Mouse (Mus musculus) gastrocnemius, adult 2 months (tissue): Measurements from ENCODE around the gene AC109138.7. TPM values are rescaled to one million over a fixed set of nuclear protein-coding genes. Genes with fewer than 3 reads are reported as not detected.

ENCODE experiments used
- DNase-seq: peaks from one replicate; pipeline ENCODE4 v3.0.0; 2022
- H3K27ac ChIP-seq: fragments of 200-600 bp; 2 replicates; pipeline ENCODE4 v1.8.1; 2022; ENCODE audit warnings: mild to moderate bottlenecking
- H3K4me3 ChIP-seq: fragments of 200-600 bp; 2 replicates; pipeline ENCODE4 v1.8.1; 2022; ENCODE audit warnings: mild to moderate bottlenecking, moderate library complexity
- CTCF ChIP-seq: fragments of 200-600 bp; IDR thresholded peaks from 2 replicates; pipeline ENCODE4 v1.8.1; 2022; ENCODE audit warnings: antibody characterized with exemption, mild to moderate bottlenecking, moderate library complexity
- intact Hi-C: fragments of 180-260 bp; cut with DNase I; formaldehyde crosslinking; loops from one replicate; pipeline ENCODE4 v1.15.1; 2025
- long read RNA-seq, 2 experiments: library from polyadenylated mRNA; stranded (forward); transcript quantifications; one replicate each; pipeline ENCODE4 v2.0.0; 2021
- total RNA-seq, 2 experiments: library from RNA; stranded (reverse); gene quantifications; 2 replicates each; pipeline ENCODE4 v1.2.3; 2021

AC109138.7 gene
- not detected for total RNA-seq
- long read RNA-seq, experiment 1 = 0 reads
- long read RNA-seq, experiment 2 = 0 reads

DNA sequence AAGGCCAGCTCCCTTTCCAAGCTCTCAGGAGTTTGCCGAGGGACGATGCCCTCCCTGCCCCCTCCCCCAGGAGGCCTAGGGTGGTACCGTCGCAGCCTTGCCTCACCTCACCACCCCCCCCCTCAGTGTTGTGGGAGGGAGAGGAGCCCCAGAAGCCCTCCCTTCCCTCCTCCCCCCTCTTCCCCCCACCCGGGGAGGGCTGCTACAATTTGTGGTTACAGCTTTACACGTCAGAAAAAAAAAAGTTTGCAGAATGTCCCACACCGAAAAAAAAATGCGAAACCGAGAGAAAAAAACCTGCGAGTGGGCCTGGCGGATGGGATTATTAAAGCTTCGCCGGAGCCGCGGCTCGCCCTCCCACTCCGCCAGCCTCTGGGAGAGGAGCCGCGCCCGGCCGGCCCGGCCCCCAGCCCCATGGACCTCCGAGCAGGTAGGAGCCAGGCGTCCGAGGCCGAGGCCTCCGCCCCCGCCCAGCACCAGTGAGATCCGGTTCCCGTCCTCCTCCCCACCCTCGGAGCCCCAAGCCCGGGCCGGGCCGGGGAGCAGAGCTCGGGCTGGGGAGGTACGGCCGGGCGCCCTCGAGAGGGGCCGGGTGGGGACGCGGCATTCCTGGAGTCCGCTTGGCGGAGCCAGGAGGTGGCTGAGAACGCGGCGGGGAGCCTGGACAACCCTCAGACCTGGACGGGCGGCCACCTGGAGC is at the start of gene AC109138.7, which contains the start of gene Clcf1:
AC109138.7 (plus strand) TSS at position 287 of the 700 bp plus-strand sequence.
Clcf1 (plus strand) TSS at position 168 of the 700 bp plus-strand sequence.
- intact Hi-C loops = no loop called here
- Histone ChIP-seq H3K4me3 (peak within 1 kb of the TSS; percentile 89), H3K27ac (peak within 1 kb of the TSS; percentile 80)
- DNase-seq = peak; percentile 62
- TF ChIP-seq CTCF = no peak

DNA sequence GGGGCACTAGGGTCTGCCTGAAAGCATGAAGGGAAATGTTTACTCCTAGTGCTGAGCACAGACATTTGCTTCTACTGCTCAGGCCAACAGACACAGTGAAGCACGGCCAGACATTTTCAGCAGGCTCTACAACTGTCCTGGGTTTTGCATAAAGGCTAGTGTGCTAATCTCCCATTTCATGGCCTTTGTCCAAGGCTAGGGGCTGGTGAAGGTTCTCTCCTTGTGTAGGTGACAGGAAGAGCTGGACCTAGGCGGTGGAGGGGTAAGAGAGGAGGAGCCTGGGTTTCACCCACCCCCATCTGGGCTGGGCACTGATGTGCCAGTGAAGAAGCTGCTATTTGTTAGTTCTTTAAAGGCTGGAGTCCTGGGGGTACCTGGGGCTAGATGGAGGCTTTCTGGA is 49.4 kb upstream of the AC109138.7 start:
- intact Hi-C loops = loop anchor here (5.0 kb wide), 1 partner anchor 37 kb away; the partner anchor contains the start of gene Aip
- no peak for DNase-seq
- no peak for TF ChIP-seq CTCF
- H3K27ac ChIP-seq = peak overlapping the region; percentile 31; the same call in 1 of the 2 replicates
- H3K4me3 ChIP-seq = no peak overlapping the region

DNA sequence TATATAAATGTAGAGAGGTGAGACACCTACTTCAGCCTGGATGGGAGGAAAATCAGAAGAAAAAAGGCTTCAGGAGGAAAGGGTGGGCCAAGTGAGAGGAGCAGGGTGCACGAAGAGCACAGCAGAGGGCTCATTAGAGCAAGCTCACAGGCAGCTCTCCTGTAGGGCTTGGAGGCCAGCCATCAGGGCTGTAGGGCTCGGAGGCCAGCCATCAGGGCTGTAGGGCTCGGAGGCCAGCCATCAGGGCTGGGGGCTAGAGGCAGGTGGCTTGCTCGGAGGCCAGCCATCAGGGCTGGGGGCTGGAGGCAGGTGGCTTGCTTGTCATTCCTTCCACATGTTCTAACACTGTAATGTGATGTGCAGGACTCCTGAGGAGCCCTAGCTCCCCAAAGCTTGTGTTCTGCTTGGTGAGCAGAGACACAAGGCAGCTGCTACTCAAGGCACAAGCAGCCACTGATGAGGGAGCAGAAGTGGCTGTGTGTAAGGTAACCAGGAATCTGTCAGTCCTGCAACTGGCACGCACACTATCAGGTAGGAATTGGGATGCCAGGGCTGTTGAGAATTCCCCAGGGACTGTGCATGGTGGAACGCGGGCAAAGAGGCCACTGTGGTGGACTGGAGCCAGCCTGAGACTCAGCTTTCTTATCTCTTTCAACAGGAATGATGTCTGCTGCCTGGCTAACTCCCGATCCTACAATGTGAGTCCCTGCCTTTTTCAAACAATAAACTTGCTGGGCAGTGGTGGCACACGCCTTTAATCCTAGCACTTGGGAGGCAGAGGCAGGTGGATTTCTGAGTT is 47.3 kb upstream of the AC109138.7 start:
- no peak overlapping the region for H3K27ac ChIP-seq
- intact Hi-C loops = no loop called here
- no peak overlapping the region for H3K4me3 ChIP-seq
- TF ChIP-seq CTCF = no peak
- DNase-seq = no peak

- H3K4me3 ChIP-seq = peak overlapping the region; percentile 79
- intact Hi-C loops = no loop called here
Measured at GRCm38 (mm10) chr19:4169378-4169784, 44.8 kb upstream of the AC109138.7 start.

DNA sequence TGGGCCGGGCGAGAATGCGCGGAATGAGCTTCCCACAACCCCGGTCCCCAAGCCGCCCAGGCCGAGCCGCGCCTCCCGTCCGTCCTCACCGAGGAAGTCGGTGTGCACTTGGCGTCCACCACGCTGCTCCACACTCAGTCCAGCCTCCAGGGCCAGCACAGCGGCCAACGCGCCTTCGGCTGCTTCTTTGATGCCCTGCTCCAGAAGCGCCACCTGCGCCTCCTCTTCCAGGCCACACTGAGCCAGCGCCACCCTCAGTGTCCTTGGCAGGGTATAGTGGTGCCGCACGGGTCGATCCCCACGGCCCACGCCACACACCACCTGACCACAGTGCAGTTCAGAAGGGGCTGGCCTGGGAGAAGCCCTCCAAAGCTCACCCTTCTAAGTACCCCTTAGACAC is 44.3 kb upstream of the AC109138.7 start:
- H3K27ac ChIP-seq = peak overlapping the region; percentile 98
- peak overlapping the region; percentile 79 for H3K4me3 ChIP-seq
- TF ChIP-seq CTCF = no peak
- intact Hi-C loops = loop anchor here (1.0 to 2.0 kb wide), 2 partner anchors 21 to 59 kb away; partner anchors contain the start of gene Tbc1d10c
- no peak for DNase-seq

More at GRCm38 (mm10) chr19:4169378-4169784, 44.8 kb upstream of the AC109138.7 start:
- DNase-seq = peak; percentile 99
- TF ChIP-seq CTCF = peak; percentile 98
- peak overlapping the region; percentile 98 for H3K27ac ChIP-seq

GRCm38 (mm10) chr19:4170723-4171392 is 43.3 kb upstream of the AC109138.7 start:
- H3K27ac ChIP-seq = peak overlapping the region; percentile 98
- TF ChIP-seq CTCF = no peak
- intact Hi-C loops = loop anchor here (1.0 to 2.0 kb wide), 2 partner anchors 20 to 58 kb away; partner anchors contain the start of gene Tbc1d10c
- peak; percentile 61 for DNase-seq
- peak overlapping the region; percentile 79 for H3K4me3 ChIP-seq

DNA sequence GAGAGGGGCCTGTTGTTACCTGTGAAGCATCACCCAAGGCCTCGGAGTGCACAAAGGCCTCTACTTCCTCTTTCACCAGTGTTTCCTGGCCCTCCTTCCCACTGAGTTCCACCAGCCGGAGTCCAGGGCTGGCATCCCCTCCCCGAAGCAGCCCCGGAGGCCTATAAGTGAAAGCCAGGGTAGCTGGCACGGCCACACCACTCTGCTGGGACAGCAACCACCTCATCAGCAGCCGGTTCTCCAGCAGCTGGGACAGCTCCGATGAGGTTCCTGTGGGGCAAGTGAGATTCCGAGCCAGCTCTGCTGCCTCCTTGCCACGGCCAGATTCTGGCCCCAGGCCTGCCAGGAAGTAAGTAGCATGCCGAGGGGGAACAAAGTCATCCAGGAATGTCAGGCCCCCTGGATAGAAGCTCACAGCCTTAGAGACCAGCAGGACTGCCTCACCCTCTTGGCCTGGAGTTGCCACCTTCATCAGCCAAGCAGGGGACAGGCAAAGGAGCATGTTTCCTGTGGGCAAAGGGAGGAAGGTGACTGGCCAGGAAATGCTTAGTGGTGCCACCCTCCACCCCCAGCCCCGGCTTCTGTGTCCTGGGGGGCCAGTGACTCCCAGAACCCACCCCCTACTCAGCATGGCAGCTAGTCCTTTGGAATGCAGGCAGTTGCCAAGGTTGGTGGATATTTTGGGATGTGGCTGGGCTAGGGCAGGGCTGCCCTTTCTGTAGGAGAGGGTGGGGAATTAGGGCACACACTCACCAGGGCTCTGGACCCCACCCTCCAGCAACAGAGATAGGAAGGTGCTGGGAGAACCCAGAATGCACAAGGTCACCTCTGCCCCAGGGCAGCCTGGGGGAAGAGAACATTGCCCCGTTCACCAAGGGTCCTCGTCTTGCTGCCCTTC is 42.5 kb upstream of the AC109138.7 start:
- H3K27ac ChIP-seq = peak overlapping the region; percentile 98
- intact Hi-C loops = loop anchor here (2.0 kb wide), 1 partner anchor 57 kb away; no protein-coding TSS in a partner anchor

GRCm38 (mm10) chr19:4172925-4173324 is 41.2 kb upstream of the AC109138.7 start:
- TF ChIP-seq CTCF = peak; percentile 26; the same call in 1 of the 2 replicates
- Histone ChIP-seq H3K4me3 (peak overlapping the region; percentile 34), H3K27ac (peak overlapping the region; percentile 98)
- intact Hi-C loops = no loop called here
- DNase-seq = peak; percentile 51

More for the DNA sequence above, 42.5 kb upstream of the AC109138.7 start:
- no peak for TF ChIP-seq CTCF
- peak; percentile 84 for DNase-seq
- H3K4me3 ChIP-seq = peak overlapping the region; percentile 79

DNA sequence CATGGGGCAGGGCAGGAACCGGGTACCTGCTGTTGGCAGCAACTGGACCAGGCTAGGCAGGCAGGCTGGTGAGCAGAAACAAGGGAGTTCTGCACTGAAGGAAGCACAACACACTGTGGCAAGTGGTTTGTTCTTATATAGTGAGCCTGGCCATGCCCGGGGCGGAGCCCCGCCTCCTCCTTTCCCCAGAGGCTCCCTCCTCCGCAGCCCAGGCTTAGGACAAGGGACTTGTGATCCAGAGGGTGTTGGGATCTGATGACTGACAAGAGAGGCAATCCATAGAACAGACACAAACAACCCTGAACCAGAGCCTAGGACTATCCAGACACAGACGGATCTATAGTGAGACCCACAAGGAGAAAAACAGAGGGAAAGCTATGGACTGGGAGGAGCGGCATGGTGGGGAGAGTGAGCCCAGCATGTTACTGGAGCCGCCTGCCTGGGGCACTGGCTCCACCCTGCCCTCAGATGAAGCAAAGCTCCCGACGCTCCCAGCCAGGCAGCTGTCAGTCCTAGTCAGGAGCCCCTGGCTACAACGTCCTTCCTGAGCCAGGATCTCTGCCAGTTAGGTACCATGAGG is 38.7 kb upstream of the AC109138.7 start, which contains the start of gene Carns1:
Carns1 (minus strand) TSS at position 112 of the 580 bp plus-strand sequence.
- peak within 1 kb of the TSS; percentile 98 for H3K27ac ChIP-seq
- H3K4me3 ChIP-seq = peak within 1 kb of the TSS; percentile 74
- DNase-seq = peak; percentile 82
- intact Hi-C loops = no loop called here
- TF ChIP-seq CTCF = no peak

- H3K27ac ChIP-seq = peak overlapping the region; percentile 24; the same call in 1 of the 2 replicates
- no peak for DNase-seq
- intact Hi-C loops = no loop called here
- no peak overlapping the region for H3K4me3 ChIP-seq
- TF ChIP-seq CTCF = no peak
Measured at GRCm38 (mm10) chr19:4180411-4180810, 33.7 kb upstream of the AC109138.7 start.

DNA sequence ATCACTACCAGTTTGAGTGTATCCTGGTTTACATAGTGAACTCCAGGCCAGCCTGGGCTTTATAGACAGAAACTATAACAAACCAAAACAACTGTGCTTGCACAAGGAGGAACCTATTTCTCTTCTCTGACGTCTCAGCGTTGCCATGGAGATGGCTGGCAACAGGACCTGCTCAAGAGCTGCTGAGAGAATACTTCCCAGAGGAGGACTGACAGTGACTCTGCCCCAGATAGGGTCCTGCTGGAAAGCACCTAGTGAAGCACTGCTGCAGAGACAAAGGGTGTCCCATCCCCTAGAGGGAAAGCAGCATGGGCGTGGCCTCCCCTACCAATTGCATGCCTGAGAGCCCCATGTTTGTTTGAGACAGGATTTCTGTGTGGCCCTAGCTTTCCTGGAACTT is 32.3 kb upstream of the AC109138.7 start:
- TF ChIP-seq CTCF = no peak
- Histone ChIP-seq H3K27ac (peak overlapping the region; percentile 35; the same call in 1 of the 2 replicates), H3K4me3 (no peak overlapping the region)
- intact Hi-C loops = no loop called here
- DNase-seq = peak; percentile 54
